Mouse (Mus musculus): ENCODE results near the gene Ndufb8. TPM values are rescaled to one million over a fixed set of nuclear protein-coding genes. Genes with fewer than 3 reads are reported as not detected.

The Ndufb8 gene
- polyA plus RNA-seq, 1 experiment from 2014 or later = 584 TPM

DNA sequence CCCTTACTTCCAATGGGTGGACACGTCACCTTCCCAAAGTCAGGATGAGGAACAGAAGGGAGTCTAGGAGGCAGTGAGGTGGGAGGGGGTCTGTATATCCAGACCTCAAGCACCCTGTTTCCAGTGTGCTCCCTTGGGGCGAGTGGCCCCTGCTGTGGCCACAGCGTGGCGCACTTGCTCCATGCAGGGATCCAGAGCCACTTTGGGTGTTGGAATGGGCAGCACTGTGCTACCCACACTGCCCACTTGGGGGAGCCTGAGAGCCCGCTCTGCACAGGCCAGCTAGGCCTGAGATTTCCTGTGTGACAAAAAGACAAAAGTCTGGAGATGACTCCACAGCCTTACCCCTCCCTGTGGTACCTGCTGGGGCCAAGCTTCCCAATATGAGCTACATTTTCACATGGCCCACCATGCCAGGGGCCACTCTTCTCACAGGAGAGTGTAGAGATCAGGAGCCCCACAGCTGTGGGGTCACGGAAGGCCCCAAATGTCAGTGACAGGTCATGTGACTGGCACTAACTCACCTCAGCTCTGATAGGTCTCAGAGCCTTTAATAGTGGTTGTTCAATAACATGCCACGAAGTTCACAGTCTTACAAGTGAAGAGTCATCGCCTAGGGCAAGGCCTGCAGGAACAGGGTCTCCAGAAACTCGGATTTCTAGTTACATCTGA, 27.5 kb upstream of the Ndufb8 start:
- ATAC-seq (ENCODE audit: low FRiP score, low TSS enrichment) (peak; percentile 89), DNase-seq (ENCODE audit: low spot score) (peak; percentile 93)
- TF ChIP-seq EP300 (optimal IDR thresholded peaks at IDR 0.05) = no peak
- peak; percentile 100 for TF ChIP-seq CTCF (IDR thresholded peaks at IDR 0.05; ENCODE audit: low read depth)
- Histone ChIP-seq H3K9me3 (ENCODE audit: control insufficient read depth, low read length) (no peaks in the 10 kb centered on the region), H3K27ac (replicated peaks) (no peak overlapping the region), H3K27me3 (ENCODE audit: control insufficient read depth, insufficient read depth, low read length) (no peaks in the 10 kb centered on the region), H3K4me2 (replicated peaks; ENCODE audit: low read depth) (no peak overlapping the region), H3K4me3 (ENCODE audit: low read depth, low read length) (no peak overlapping the region), H3K36me3 (ENCODE audit: control insufficient read depth, insufficient read depth, low read length) (no peaks in the 10 kb centered on the region), H3K4me1 (replicated peaks; ENCODE audit: control insufficient read depth, insufficient read depth) (no peaks in the 10 kb centered on the region), H3K9ac (ENCODE audit: low read length) (no peak overlapping the region)
- WGBS = 37% methylated on average over 9 of the region's 9 CpGs

DNA sequence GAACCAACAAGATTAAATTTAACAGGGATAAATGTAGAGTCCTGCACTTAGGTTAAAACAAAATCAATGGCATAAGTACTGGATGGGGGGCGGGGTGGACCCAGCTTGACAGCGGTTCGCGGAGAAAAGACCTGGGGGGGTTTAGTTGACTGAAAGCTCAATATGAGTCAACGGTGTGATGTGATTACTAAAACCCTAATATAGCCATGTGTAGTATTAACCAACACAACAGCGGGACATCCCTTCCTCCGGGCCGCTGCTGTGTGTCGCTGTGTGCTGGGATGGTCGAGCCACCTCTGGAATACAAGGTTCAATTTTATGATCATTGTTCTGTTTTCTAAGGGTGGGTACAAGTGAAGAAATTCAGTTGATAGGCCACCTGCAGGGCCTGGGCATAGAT, 26.9 kb upstream of the Ndufb8 start:
- no peak overlapping the region for H3K4me3 ChIP-seq (ENCODE audit: low read depth, low read length)
- H3K36me3 ChIP-seq (ENCODE audit: control insufficient read depth, insufficient read depth, low read length) = no peaks in the 10 kb centered on the region
- ATAC-seq (ENCODE audit: low FRiP score, low TSS enrichment) (no peak; the same call in 1 of the 2 replicates), DNase-seq (ENCODE audit: low spot score) (no peak)
- no peak overlapping the region for H3K4me2 ChIP-seq (replicated peaks; ENCODE audit: low read depth)
- no peaks in the 10 kb centered on the region for H3K4me1 ChIP-seq (replicated peaks; ENCODE audit: control insufficient read depth, insufficient read depth)
- no peak overlapping the region for H3K27ac ChIP-seq (replicated peaks)
- no peaks in the 10 kb centered on the region for H3K9me3 ChIP-seq (ENCODE audit: control insufficient read depth, low read length)
- H3K9ac ChIP-seq (ENCODE audit: low read length) = no peak overlapping the region
- WGBS = 84% methylated on average over 10 of the region's 10 CpGs
- TF ChIP-seq CTCF (IDR thresholded peaks at IDR 0.05; ENCODE audit: low read depth) (no peak), EP300 (optimal IDR thresholded peaks at IDR 0.05) (no peak)
- H3K27me3 ChIP-seq (ENCODE audit: control insufficient read depth, insufficient read depth, low read length) = no peaks in the 10 kb centered on the region

DNA sequence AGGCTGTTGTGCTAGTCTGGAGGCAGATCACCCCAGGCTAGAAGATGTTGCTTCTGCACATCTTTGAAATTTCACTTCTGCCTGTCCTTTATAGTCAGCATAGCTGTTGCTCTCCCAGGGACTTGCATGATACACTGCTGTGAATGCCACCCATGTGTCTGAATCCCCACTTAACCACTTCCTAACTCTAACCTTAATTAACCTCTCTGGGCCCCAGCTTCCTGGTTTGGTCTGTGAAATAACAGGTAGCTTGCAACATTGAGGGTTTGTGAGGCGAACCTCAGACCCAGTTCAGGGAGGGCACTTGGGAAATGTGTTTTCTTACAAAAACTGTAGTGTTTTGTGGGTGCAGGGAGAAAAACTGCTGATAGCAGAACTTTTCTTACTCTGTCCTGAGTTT, 22.8 kb upstream of the Ndufb8 start:
- no peak overlapping the region for H3K4me3 ChIP-seq (ENCODE audit: low read depth, low read length)
- 81% methylated on average over 1 of the region's 1 CpGs for WGBS
- no peak for DNase-seq (ENCODE audit: low spot score)
- no peak overlapping the region for H3K9ac ChIP-seq (ENCODE audit: low read length)
- no peaks in the 10 kb centered on the region for H3K4me1 ChIP-seq (replicated peaks; ENCODE audit: control insufficient read depth, insufficient read depth)
- H3K27ac ChIP-seq (replicated peaks) = no peak overlapping the region
- ATAC-seq (ENCODE audit: low FRiP score, low TSS enrichment) = no peak
- H3K36me3 ChIP-seq (ENCODE audit: control insufficient read depth, insufficient read depth, low read length) = no peaks in the 10 kb centered on the region
- TF ChIP-seq EP300 (optimal IDR thresholded peaks at IDR 0.05) (no peak), CTCF (IDR thresholded peaks at IDR 0.05; ENCODE audit: low read depth) (no peak)
- no peak overlapping the region for H3K4me2 ChIP-seq (replicated peaks; ENCODE audit: low read depth)
- H3K9me3 ChIP-seq (ENCODE audit: control insufficient read depth, low read length) = no peaks in the 10 kb centered on the region
- H3K27me3 ChIP-seq (ENCODE audit: control insufficient read depth, insufficient read depth, low read length) = no peaks in the 10 kb centered on the region

DNA sequence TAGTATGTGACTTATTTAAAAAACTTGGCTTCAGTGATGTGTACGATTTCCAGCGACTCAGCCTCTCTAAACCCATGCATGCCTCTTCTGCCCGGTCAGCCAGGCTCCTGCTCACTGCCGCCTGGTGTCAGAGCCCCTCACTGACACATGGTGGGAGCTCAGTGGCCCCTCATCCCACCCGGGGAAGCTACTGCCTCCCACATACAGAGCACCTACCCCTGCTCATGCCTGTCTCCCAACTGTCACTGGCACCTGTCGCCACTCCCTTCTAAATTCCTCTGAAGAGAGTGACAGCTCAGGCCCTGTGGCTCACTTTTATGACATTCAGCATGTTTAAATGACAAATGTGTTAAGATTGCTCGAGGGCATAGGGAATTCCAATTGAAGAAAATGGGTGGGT, 21.0 kb upstream of the Ndufb8 start:
- Histone ChIP-seq H3K4me1 (replicated peaks; ENCODE audit: control insufficient read depth, insufficient read depth) (no peaks in the 10 kb centered on the region), H3K4me2 (replicated peaks; ENCODE audit: low read depth) (no peak overlapping the region), H3K9me3 (ENCODE audit: control insufficient read depth, low read length) (no peaks in the 10 kb centered on the region), H3K9ac (ENCODE audit: low read length) (no peak overlapping the region), H3K27me3 (ENCODE audit: control insufficient read depth, insufficient read depth, low read length) (no peaks in the 10 kb centered on the region), H3K27ac (replicated peaks) (no peak overlapping the region), H3K4me3 (ENCODE audit: low read depth, low read length) (no peak overlapping the region), H3K36me3 (ENCODE audit: control insufficient read depth, insufficient read depth, low read length) (peaks cover 11% of the 10 kb centered on the region)
- 56% methylated on average over 7 of the region's 7 CpGs for WGBS
- DNase-seq (ENCODE audit: low spot score) = no peak
- no peak for ATAC-seq (ENCODE audit: low FRiP score, low TSS enrichment)
- no peak for TF ChIP-seq CTCF (IDR thresholded peaks at IDR 0.05; ENCODE audit: low read depth)
- no peak for TF ChIP-seq EP300 (optimal IDR thresholded peaks at IDR 0.05)

DNA sequence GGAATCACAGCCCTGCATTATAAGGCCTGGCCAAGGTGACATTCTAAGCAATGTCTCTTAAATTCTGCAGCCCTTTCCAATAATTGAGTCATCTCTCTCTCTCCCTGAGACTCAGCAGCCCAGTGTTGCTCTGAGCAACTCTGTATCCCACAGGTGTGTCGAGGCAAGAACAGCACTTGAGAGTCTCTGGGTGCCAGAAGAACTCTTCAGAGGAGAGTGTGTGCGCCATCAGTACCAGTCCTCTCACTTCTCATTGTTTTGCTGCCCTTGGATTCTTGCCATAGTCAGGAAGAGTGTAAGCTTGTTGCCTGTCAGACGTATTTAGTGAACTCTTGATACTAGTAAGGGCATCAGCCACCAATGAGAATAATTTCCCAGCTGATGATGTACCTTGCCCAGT, 12.5 kb upstream of the Ndufb8 start:
- no peaks in the 10 kb centered on the region for H3K9me3 ChIP-seq (ENCODE audit: control insufficient read depth, low read length)
- no peak overlapping the region for H3K4me3 ChIP-seq (ENCODE audit: low read depth, low read length)
- no peak overlapping the region for H3K27ac ChIP-seq (replicated peaks)
- H3K4me1 ChIP-seq (replicated peaks; ENCODE audit: control insufficient read depth, insufficient read depth) = peaks cover 5% of the 10 kb centered on the region; the same call in 1 of the 2 replicates
- ATAC-seq (ENCODE audit: low FRiP score, low TSS enrichment) (no peak), DNase-seq (ENCODE audit: low spot score) (no peak)
- TF ChIP-seq CTCF (IDR thresholded peaks at IDR 0.05; ENCODE audit: low read depth) (no peak), EP300 (optimal IDR thresholded peaks at IDR 0.05) (no peak)
- 89% methylated on average over 3 of the region's 3 CpGs for WGBS
- no peak overlapping the region for H3K4me2 ChIP-seq (replicated peaks; ENCODE audit: low read depth)
- H3K36me3 ChIP-seq (ENCODE audit: control insufficient read depth, insufficient read depth, low read length) = peaks cover 42% of the 10 kb centered on the region
- H3K9ac ChIP-seq (ENCODE audit: low read length) = no peak overlapping the region
- H3K27me3 ChIP-seq (ENCODE audit: control insufficient read depth, insufficient read depth, low read length) = no peaks in the 10 kb centered on the region

DNA sequence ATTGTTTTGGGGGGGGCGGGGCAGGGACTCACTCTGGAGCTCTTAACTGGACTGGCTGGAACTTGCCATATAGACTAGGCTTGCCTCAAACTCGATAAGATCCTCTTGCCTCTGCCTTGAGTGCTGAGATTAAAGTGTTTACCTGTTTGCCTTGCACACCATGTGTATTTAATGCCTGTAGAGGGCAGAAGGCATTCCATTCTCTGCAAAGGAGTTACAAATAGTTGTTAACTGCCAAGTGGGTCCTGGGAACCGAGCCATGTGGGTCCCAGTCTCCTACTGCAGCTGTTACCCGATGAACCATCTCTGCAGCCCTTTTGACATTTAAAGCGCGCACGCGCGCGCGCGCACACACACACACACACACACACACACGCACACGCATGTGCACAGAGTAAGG, 8.8 kb upstream of the Ndufb8 start:
- H3K27ac ChIP-seq (replicated peaks) = no peak overlapping the region
- H3K4me3 ChIP-seq (ENCODE audit: low read depth, low read length) = no peak overlapping the region
- peak overlapping the region; percentile 55; the same call in 1 of the 2 replicates for H3K4me2 ChIP-seq (replicated peaks; ENCODE audit: low read depth)

More for the DNA sequence above, 8.8 kb upstream of the Ndufb8 start:
- Histone ChIP-seq H3K27me3 (ENCODE audit: control insufficient read depth, insufficient read depth, low read length) (no peaks in the 10 kb centered on the region), H3K4me1 (replicated peaks; ENCODE audit: control insufficient read depth, insufficient read depth) (peaks cover 5% of the 10 kb centered on the region; the same call in 1 of the 2 replicates), H3K9ac (ENCODE audit: low read length) (no peak overlapping the region), H3K9me3 (ENCODE audit: control insufficient read depth, low read length) (no peaks in the 10 kb centered on the region), H3K36me3 (ENCODE audit: control insufficient read depth, insufficient read depth, low read length) (peaks cover 20% of the 10 kb centered on the region)
- DNase-seq (ENCODE audit: low spot score) = no peak
- ATAC-seq (ENCODE audit: low FRiP score, low TSS enrichment) = no peak
- 82% methylated on average over 14 of the region's 14 CpGs for WGBS
- TF ChIP-seq EP300 (optimal IDR thresholded peaks at IDR 0.05) (no peak), CTCF (IDR thresholded peaks at IDR 0.05; ENCODE audit: low read depth) (no peak)
